Mouse (Mus musculus) spleen, adult 2 months (tissue): ENCODE data around the gene Frrs1.

ENCODE experiments used
- CTCF ChIP-seq: fragments of 200-500 bp; IDR thresholded peaks from 2 replicates; pipeline ENCODE4 v1.5.1; 2011; ENCODE audit warnings: mild to moderate bottlenecking, inconsistent platforms; ENCODE audit not compliant: insufficient read depth, insufficient read length, insufficient replicate concordance; ENCODE audit errors: extremely low read depth
- POLR2A ChIP-seq: fragments of 200-500 bp; IDR thresholded peaks from 2 replicates; pipeline ENCODE4 v1.6.1; 2011; ENCODE audit warnings: low read depth, low read length, inconsistent platforms

DNA sequence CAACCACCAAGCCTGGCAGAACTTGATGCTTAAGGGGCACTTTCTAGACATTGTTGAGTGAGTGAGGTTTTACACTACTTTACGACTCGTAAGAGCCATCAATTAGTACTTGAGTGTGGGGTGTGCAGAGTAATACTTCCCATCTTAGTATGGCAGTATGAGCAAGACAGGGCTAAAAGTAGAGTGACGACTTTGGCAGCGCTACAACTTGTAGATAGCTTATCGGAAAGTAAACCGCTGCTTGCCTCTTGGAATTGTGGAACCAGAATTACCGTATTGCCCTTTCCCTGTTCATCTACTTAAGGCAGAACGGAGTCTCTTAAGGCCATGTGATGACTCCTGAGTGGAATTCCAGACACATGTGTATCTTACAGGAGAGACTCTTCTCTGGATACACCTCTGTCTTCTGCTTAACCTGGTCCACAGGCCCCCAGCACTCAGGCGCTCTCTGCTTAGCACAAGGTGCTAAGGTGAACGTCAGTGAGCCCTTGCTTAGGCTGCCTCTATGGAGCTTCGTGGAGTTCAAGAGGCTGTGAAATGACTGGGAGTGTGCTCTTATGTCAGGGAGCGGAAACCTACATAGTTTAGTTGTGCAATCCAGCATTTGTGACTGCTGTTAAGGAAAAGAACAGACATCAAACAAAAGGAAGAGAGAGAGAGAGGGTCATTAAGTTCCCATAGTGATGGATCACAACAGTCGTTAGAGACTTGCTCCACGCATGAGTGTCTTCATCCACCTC is 23.1 kb downstream of the Frrs1 start:
- TF ChIP-seq POLR2A = no peak
- TF ChIP-seq CTCF = no peak
